In the genomic region with DNA sequence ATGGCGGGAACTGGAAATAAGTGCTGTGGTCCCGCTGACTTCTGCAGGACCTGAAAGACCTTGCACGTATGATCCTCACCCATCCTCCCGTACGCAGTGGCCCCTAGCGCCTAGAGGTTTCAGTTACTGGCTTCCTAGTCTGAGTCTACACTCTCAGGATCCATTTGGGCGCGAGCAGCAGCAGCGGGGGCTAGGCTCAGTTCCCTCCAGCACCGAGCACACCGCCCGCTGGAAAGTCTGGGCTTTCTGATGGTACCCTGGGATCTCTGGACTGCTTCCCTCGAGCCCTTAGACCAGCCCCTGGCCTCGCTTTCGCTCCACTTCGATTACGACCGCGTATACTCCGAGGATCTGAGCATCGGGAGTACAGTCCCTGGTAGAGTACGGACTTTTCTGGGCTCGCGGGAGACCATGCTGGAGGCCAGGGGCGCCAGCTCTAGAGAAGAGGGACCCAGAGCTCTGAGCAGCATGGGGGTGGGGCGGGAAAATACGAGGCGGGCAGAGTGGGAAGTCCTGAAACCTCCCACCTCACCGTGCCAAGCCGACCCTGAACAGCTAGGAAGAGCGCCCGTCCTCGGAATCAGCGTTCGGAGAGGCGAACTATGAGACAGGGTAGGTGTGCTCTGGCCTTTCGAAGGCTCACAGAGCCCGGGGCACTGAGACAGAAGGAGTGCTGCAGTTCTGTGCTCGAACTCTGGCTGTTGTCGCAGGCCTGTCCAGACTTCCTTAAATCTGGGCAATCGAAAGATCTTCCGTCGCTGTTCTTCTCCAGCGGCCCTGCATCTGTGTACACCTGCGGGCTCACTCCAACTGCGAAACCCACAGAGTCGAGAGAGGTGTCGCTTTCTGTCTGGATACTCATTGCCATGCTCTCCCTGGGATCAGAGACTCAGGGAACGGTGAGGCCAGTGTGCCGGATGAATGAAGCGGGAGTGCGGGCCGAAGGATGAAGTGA, we compare ENCODE assay signal across 9 mouse cellular contexts. TPM values are rescaled to one million over a fixed set of nuclear protein-coding genes. Genes with fewer than 3 reads are reported as not detected.
DNase-seq lines count a peak whose midpoint lies in the region; ATAC-seq lines count a peak whose summit lies in the region.
"Had no signal": no experiment of that assay in that cellular context is flagged by ENCODE, and none has a peak within 500 bp of the region (broad histone marks: within the 10 kb centered on the region; RNA-seq: fewer than 3 reads in every experiment).

No protein-coding gene starts in this region.

- no peak overlapping the region for H3K4me2 ChIP-seq in midbrain, embryonic 16.5 days (ENCODE audit: low read length)

- no peak for ATAC-seq in midbrain, embryonic 16.5 days

- no peaks in the 10 kb centered on the region for H3K9me3 ChIP-seq in midbrain, embryonic 10.5 days (replicated peaks)
- no peaks in the 10 kb centered on the region for H3K9me3 ChIP-seq in midbrain, embryonic 16.5 days (replicated peaks; ENCODE audit: control insufficient read depth, low read length, poor library complexity, severe bottlenecking)

- H3K4me1 ChIP-seq in midbrain, embryonic 10.5 days, result peaks cover 73% of the 10 kb centered on the region
- peaks cover 15% of the 10 kb centered on the region for H3K4me1 ChIP-seq in midbrain, embryonic 16.5 days (ENCODE audit: control insufficient read depth, insufficient read depth, low read length)

- peak overlapping the region; percentile 64 for H3K4me3 ChIP-seq in midbrain, embryonic 10.5 days
- H3K4me3 ChIP-seq in midbrain, embryonic 16.5 days (ENCODE audit: low read depth, low read length), result no peak overlapping the region

- under 1% methylated on average over 53 of the region's 53 CpGs for WGBS in midbrain, embryonic 10.5 days
- under 1% methylated on average over 53 of the region's 53 CpGs for WGBS in midbrain, embryonic 16.5 days

- peak; percentile 7 to 8 for DNase-seq in adrenal gland, postnatal 36 days
- DNase-seq in adrenal gland, adult 18-20 months (ENCODE audit: low spot score in 2 of 2), result no peak
- peak; percentile 56 for DNase-seq in midbrain, embryonic 10.5 days (ENCODE audit: low spot score)
- peak; percentile 40 to 53 for DNase-seq in kidney, postnatal 4 days
- peak; percentile 52 for DNase-seq in testis, postnatal 10 days (ENCODE audit: low spot score)
- no peak for DNase-seq in right cerebral cortex, postnatal 14 days
- DNase-seq in thymus, postnatal 10 days (ENCODE audit: low spot score in 2 of 2), result no peak
- DNase-seq: left cerebral cortex, postnatal 4 days had no signal

- peaks cover 13% of the 10 kb centered on the region; the same call in 1 of the 2 replicates for H3K36me3 ChIP-seq in midbrain, embryonic 10.5 days
- no peaks in the 10 kb centered on the region for H3K36me3 ChIP-seq in midbrain, embryonic 16.5 days (ENCODE audit: control insufficient read depth, insufficient read depth, low read length)

- peak overlapping the region; percentile 87 for H3K27ac ChIP-seq in midbrain, embryonic 10.5 days (replicated peaks)
- H3K27ac ChIP-seq in midbrain, embryonic 16.5 days (ENCODE audit: low read length), result no peak overlapping the region

- peaks cover 100% of the 10 kb centered on the region for H3K27me3 ChIP-seq in midbrain, embryonic 10.5 days (ENCODE audit: low read depth, poor library complexity, severe bottlenecking)
- peaks cover 65% of the 10 kb centered on the region for H3K27me3 ChIP-seq in midbrain, embryonic 16.5 days (ENCODE audit: control insufficient read depth, insufficient read depth, low read depth, low read length)

- no peak overlapping the region for H3K9ac ChIP-seq in midbrain, embryonic 16.5 days (ENCODE audit: low read depth, low read length)

RNA-seq across cellular contexts. Expression of a gene that starts 1.9 kb away (rescaled TPM):
- not detected for total RNA-seq in adrenal gland, postnatal 36 days (2021)
- total RNA-seq in adrenal gland, adult 18-20 months (2021), result under 1 TPM; 0.16 to 0.17 TPM
- 60.2 and 87.1 TPM in 2 replicates for polyA plus RNA-seq in midbrain, embryonic 10.5 days (2016; fragmentation: Nextera tagmentation; extraction: Ambion mirVana)
- 2.5 and 4.5 TPM in 2 replicates for polyA plus RNA-seq in midbrain, embryonic 16.5 days (2015; fragmentation: Nextera tagmentation; extraction: Ambion mirVana)

Comparison
In these comparisons a context has a peak if more than half of its experiments do, and no peak if none do; other contexts are left out.
1. DNase-seq: peak in adrenal gland, postnatal 36 days (2 of 2), midbrain, embryonic 10.5 days (single experiment), kidney, postnatal 4 days (2 of 2) and testis, postnatal 10 days (single experiment); none in adrenal gland, adult 18-20 months (0 of 2), right cerebral cortex, postnatal 14 days (single experiment) and thymus, postnatal 10 days (0 of 2).